Mouse (Mus musculus): ENCODE results near the gene Polr2g.

- TF ChIP-seq CTCF (IDR thresholded peaks at IDR 0.05; ENCODE audit: low read depth) = no peak
- no peak for TF ChIP-seq EP300 (IDR thresholded peaks at IDR 0.05; ENCODE audit: low read depth)
Measured at GRCm38 (mm10) chr19:8838041-8838730, 39.8 kb upstream of the Polr2g start.

All from liver, embryonic 14.5 days (tissue).